Mouse (Mus musculus) testis, adult 2 months (tissue): ENCODE results near the gene Ccdc155. TPM values are rescaled to one million over a fixed set of nuclear protein-coding genes. Genes with fewer than 3 reads are reported as not detected.

Experiments used
- H3K27ac ChIP-seq: fragments of 200-500 bp; 2 replicates; pipeline ENCODE4 v1.5.1; 2012; ENCODE audit warnings: low read depth, low read length; ENCODE audit not compliant: control insufficient read depth, insufficient read depth
- H3K27me3 ChIP-seq: fragments of 200-500 bp; 2 replicates; pipeline ENCODE4 v1.6.1; 2012; ENCODE audit warnings: mild to moderate bottlenecking, low read length, moderate library complexity; ENCODE audit not compliant: control insufficient read depth, insufficient read depth
- H3K36me3 ChIP-seq: fragments of 200-500 bp; 2 replicates; pipeline ENCODE4 v1.6.1; 2012; ENCODE audit warnings: mild to moderate bottlenecking, low read length; ENCODE audit not compliant: control insufficient read depth, insufficient read depth
- H3K4me1 ChIP-seq: fragments of 200-500 bp; 2 replicates; pipeline ENCODE4 v1.6.1; 2012; ENCODE audit warnings: low read length; ENCODE audit not compliant: control insufficient read depth, insufficient read depth
- H3K4me3 ChIP-seq: fragments of 200-500 bp; 2 replicates; pipeline ENCODE4 v1.5.1; 2012; ENCODE audit warnings: low read depth, mild to moderate bottlenecking, low read length, moderate library complexity, mixed read lengths; ENCODE audit not compliant: control insufficient read depth
- CTCF ChIP-seq: fragments of 200-500 bp; IDR thresholded peaks from 2 replicates; pipeline ENCODE4 v1.5.1; 2012; ENCODE audit warnings: low read depth, mild to moderate bottlenecking, inconsistent platforms, low read length, moderate library complexity; ENCODE audit not compliant: control insufficient read depth, insufficient read depth, insufficient replicate concordance
- POLR2A ChIP-seq: fragments of 200-500 bp; IDR thresholded peaks from 2 replicates; pipeline ENCODE4 v1.6.1; 2012; ENCODE audit warnings: low read depth, mild to moderate bottlenecking, inconsistent platforms, low read length, moderate library complexity; ENCODE audit not compliant: control insufficient read depth
- polyA plus RNA-seq: library from polyadenylated mRNA; depleted of rRNA; stranded (reverse); fragments of >200 nt; gene quantifications from 2 replicates; pipeline ENCODE4 v1.2.3, GENCODE M21; 2012; rRNA removed

Ccdc155 gene
- polyA plus RNA-seq, 1 experiment: 78.3 TPM

GRCm38 (mm10) chr7:45139904-45140723 is 64.6 kb downstream of the Ccdc155 start:
- Histone ChIP-seq H3K4me1 (peaks cover 2% of the 10 kb centered on the region), H3K4me3 (no peak overlapping the region), H3K27me3 (no peaks in the 10 kb centered on the region), H3K36me3 (no peaks in the 10 kb centered on the region), H3K27ac (no peak overlapping the region)
- TF ChIP-seq POLR2A (no peak), CTCF (no peak)

GRCm38 (mm10) chr7:45138403-45138802 is 66.3 kb downstream of the Ccdc155 start:
- Histone ChIP-seq H3K36me3 (no peaks in the 10 kb centered on the region), H3K27me3 (no peaks in the 10 kb centered on the region), H3K4me3 (peak overlapping the region; percentile 37), H3K4me1 (peaks cover 11% of the 10 kb centered on the region), H3K27ac (no peak overlapping the region)
- TF ChIP-seq POLR2A (no peak), CTCF (no peak)

GRCm38 (mm10) chr7:45137171-45138006 is 67.3 kb downstream of the Ccdc155 start:
- Histone ChIP-seq H3K4me3 (no peak overlapping the region), H3K27ac (no peak overlapping the region), H3K27me3 (no peaks in the 10 kb centered on the region), H3K4me1 (peaks cover 11% of the 10 kb centered on the region), H3K36me3 (no peaks in the 10 kb centered on the region)
- TF ChIP-seq POLR2A: no peak
- no peak for TF ChIP-seq CTCF

- Histone ChIP-seq H3K36me3 (no peaks in the 10 kb centered on the region), H3K27me3 (no peaks in the 10 kb centered on the region), H3K4me1 (peaks cover 11% of the 10 kb centered on the region), H3K27ac (no peak within 1 kb of the TSS), H3K4me3 (peak within 1 kb of the TSS; percentile 74)
- TF ChIP-seq POLR2A: no peak
- TF ChIP-seq CTCF: peak; percentile 93
Observed at GRCm38 (mm10) chr7:45135993-45136567, 68.6 kb downstream of the Ccdc155 start, which contains the start of the genes Gm45713 and Flt3l. Gene Gm45713, minus strand, starts transcription at chr7:45136231. Gene Flt3l, minus strand, starts transcription at chr7:45136432.

GRCm38 (mm10) chr7:45135370-45135769 is 69.3 kb downstream of the Ccdc155 start:
- Histone ChIP-seq H3K4me1 (peaks cover 11% of the 10 kb centered on the region), H3K36me3 (no peaks in the 10 kb centered on the region), H3K4me3 (no peak overlapping the region), H3K27ac (no peak overlapping the region), H3K27me3 (no peaks in the 10 kb centered on the region)
- TF ChIP-seq CTCF: no peak
- TF ChIP-seq POLR2A: no peak

GRCm38 (mm10) chr7:45134544-45135026 is 70.1 kb downstream of the Ccdc155 start:
- Histone ChIP-seq H3K27me3 (no peaks in the 10 kb centered on the region), H3K4me3 (no peak overlapping the region), H3K36me3 (no peaks in the 10 kb centered on the region), H3K4me1 (peaks cover 15% of the 10 kb centered on the region), H3K27ac (no peak overlapping the region)
- TF ChIP-seq CTCF: no peak

Other genes with a start within 250 kb of the Ccdc155 start
- gene Cpt1c, start 230.0 kb downstream of the Ccdc155 start, polyA plus RNA-seq: 137 and 148 TPM in 2 replicates
- 59.6 and 60.1 TPM in 2 replicates for gene Prmt1, start 218.3 kb downstream of the Ccdc155 start, polyA plus RNA-seq
- 108 and 114 TPM in 2 replicates for gene Irf3, start 207.2 kb downstream of the Ccdc155 start, polyA plus RNA-seq
- 85.4 and 93.5 TPM in 2 replicates for gene Bcl2l12, start 206.2 kb downstream of the Ccdc155 start, polyA plus RNA-seq
- 25.1 and 27.4 TPM in 2 replicates for gene Scaf1, start 188.5 kb downstream of the Ccdc155 start, polyA plus RNA-seq
- gene Rras, start 186.9 kb downstream of the Ccdc155 start, polyA plus RNA-seq: 43.4 and 44.2 TPM in 2 replicates
- gene Prr12, start 152.0 kb downstream of the Ccdc155 start, polyA plus RNA-seq: 3.4 and 3.5 TPM in 2 replicates
- 115 and 123 TPM in 2 replicates for gene Nosip, start 142.5 kb downstream of the Ccdc155 start, polyA plus RNA-seq
- 27.3 and 27.9 TPM in 2 replicates for gene Prrg2, start 142.2 kb downstream of the Ccdc155 start, polyA plus RNA-seq
- 10.4 and 16.3 TPM in 2 replicates for gene Rcn3, start 112.7 kb downstream of the Ccdc155 start, polyA plus RNA-seq
- 5.4 and 5.8 TPM in 2 replicates for gene Fcgrt, start 101.0 kb downstream of the Ccdc155 start, polyA plus RNA-seq
- gene Rps11, start 80.5 kb downstream of the Ccdc155 start, polyA plus RNA-seq: 169 and 192 TPM in 2 replicates
- gene Rpl13a, start 76.1 kb downstream of the Ccdc155 start, polyA plus RNA-seq: 859 and 869 TPM in 2 replicates
- gene Gm45713, start 68.7 kb downstream of the Ccdc155 start, polyA plus RNA-seq: 0.06 and 0.41 TPM in 2 replicates
- gene Flt3l, start 68.5 kb downstream of the Ccdc155 start, polyA plus RNA-seq: 3.8 and 3.9 TPM in 2 replicates
- 258 and 295 TPM in 2 replicates for gene Pih1d1, start 50.6 kb downstream of the Ccdc155 start, polyA plus RNA-seq
- gene Aldh16a1, start 50.3 kb downstream of the Ccdc155 start, polyA plus RNA-seq: 12.8 and 13.4 TPM in 2 replicates
- gene Slc17a7, start 40.9 kb downstream of the Ccdc155 start, polyA plus RNA-seq: 33.5 and 34.1 TPM in 2 replicates
- gene Gfy, start 25.3 kb downstream of the Ccdc155 start, polyA plus RNA-seq: 3.9 and 5.4 TPM in 2 replicates
- gene Pth2, start 23.9 kb downstream of the Ccdc155 start, polyA plus RNA-seq: 21.9 and 28.2 TPM in 2 replicates
- 1,273 and 1,348 TPM in 2 replicates for gene Dkkl1, start 7.3 kb upstream of the Ccdc155 start, polyA plus RNA-seq
- gene Tead2, start 10.9 kb upstream of the Ccdc155 start, polyA plus RNA-seq: 43.1 and 60.2 TPM in 2 replicates
- gene Cd37, start 34.2 kb upstream of the Ccdc155 start, polyA plus RNA-seq: 78.0 and 87.4 TPM in 2 replicates
- gene Slc6a16, start 36.2 kb upstream of the Ccdc155 start, polyA plus RNA-seq: 76.9 and 81.4 TPM in 2 replicates
- gene Slc6a21, start 72.6 kb upstream of the Ccdc155 start, polyA plus RNA-seq: 785 and 851 TPM in 2 replicates
- 52.2 and 54.8 TPM in 2 replicates for gene Trpm4, start 128.9 kb upstream of the Ccdc155 start, polyA plus RNA-seq
- 0.10 and 0.22 TPM in 2 replicates for gene Hrc, start 130.4 kb upstream of the Ccdc155 start, polyA plus RNA-seq
- gene Ppfia3, start 162.1 kb upstream of the Ccdc155 start, polyA plus RNA-seq: 1.1 and 1.2 TPM in 2 replicates
- 5.7 and 7.3 TPM in 2 replicates for gene Lin7b, start 165.7 kb upstream of the Ccdc155 start, polyA plus RNA-seq
- gene Snrnp70, start 190.8 kb upstream of the Ccdc155 start, polyA plus RNA-seq: 180 and 202 TPM in 2 replicates
- 0.99 and 1.1 TPM in 2 replicates for gene Kcna7, start 200.8 kb upstream of the Ccdc155 start, polyA plus RNA-seq
- 0.19 and 0.25 TPM in 2 replicates for gene Ntf5, start 208.8 kb upstream of the Ccdc155 start, polyA plus RNA-seq
- gene Lhb, start 215.9 kb upstream of the Ccdc155 start, polyA plus RNA-seq: 32.8 and 38.1 TPM in 2 replicates
- 1.7 and 2.3 TPM in 2 replicates for gene Gys1, start 230.0 kb upstream of the Ccdc155 start, polyA plus RNA-seq
- gene Ruvbl2, start 233.2 kb upstream of the Ccdc155 start, polyA plus RNA-seq: 173 and 197 TPM in 2 replicates